Mouse (Mus musculus): ENCODE measurements around the gene Tmem151b. TPM values are rescaled to one million over a fixed set of nuclear protein-coding genes. Genes with fewer than 3 reads are reported as not detected.

Tmem151b gene
- polyA plus RNA-seq, 1 experiment = 1.2 TPM

DNA sequence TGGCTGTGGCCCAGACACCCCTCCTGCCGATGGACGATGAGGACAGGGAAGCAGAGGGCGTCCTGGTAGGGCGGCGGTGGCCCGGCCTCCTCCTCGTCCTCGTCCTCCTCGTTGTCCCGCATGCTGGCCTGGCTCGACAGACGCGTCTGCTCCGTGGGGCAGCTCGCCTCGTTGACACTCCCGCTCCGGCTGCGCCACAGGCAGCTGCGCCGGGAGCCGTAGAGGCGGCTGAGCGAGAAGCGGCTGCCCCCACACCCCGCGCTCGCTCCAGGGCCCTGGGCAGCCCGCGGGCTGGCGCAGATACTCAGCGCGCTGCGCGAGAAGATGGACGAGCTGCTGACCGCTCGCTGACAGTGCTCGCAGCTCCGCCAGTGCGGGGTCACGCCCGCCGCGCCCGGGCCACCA, 4.6 kb downstream of the Tmem151b start:
- no peak overlapping the region for H3ac ChIP-seq (ENCODE audit: control insufficient read depth, insufficient read length, low read depth)
- H3K4me3 ChIP-seq (ENCODE audit: insufficient read depth, poor library complexity, severe bottlenecking) = no peak overlapping the region
- no peaks in the 10 kb centered on the region for H3K79me3 ChIP-seq (ENCODE audit: low read depth)
- TF ChIP-seq CTCF (IDR thresholded peaks at IDR 0.05; ENCODE audit: control insufficient read depth, insufficient read depth, insufficient read length) = no peak
- TF ChIP-seq MYOD1 (IDR thresholded peaks at IDR 0.05; ENCODE audit: control insufficient read depth, insufficient read length, low read depth) = no peak
- no peak for TF ChIP-seq CEBPB (IDR thresholded peaks at IDR 0.05; ENCODE audit: low read depth)
- TF ChIP-seq MAX (IDR thresholded peaks at IDR 0.05) = no peak
- no peak for TF ChIP-seq MYOG (IDR thresholded peaks at IDR 0.05; ENCODE audit: control insufficient read depth, extremely low read depth, insufficient read length)
- no peak for TF ChIP-seq FOSL1 (IDR thresholded peaks at IDR 0.05; ENCODE audit: insufficient read depth, low read length, poor library complexity, severe bottlenecking)
- no peak for TF ChIP-seq USF1 (IDR thresholded peaks at IDR 0.05; ENCODE audit: low read depth)
- H3K79me2 ChIP-seq (ENCODE audit: control insufficient read depth, insufficient read depth) = no peaks in the 10 kb centered on the region
- H3K36me3 ChIP-seq (ENCODE audit: control insufficient read depth, insufficient read depth) = no peaks in the 10 kb centered on the region
- H3K27me3 ChIP-seq (ENCODE audit: control insufficient read depth, insufficient read depth, insufficient read length) = peaks cover 48% of the 10 kb centered on the region

DNA sequence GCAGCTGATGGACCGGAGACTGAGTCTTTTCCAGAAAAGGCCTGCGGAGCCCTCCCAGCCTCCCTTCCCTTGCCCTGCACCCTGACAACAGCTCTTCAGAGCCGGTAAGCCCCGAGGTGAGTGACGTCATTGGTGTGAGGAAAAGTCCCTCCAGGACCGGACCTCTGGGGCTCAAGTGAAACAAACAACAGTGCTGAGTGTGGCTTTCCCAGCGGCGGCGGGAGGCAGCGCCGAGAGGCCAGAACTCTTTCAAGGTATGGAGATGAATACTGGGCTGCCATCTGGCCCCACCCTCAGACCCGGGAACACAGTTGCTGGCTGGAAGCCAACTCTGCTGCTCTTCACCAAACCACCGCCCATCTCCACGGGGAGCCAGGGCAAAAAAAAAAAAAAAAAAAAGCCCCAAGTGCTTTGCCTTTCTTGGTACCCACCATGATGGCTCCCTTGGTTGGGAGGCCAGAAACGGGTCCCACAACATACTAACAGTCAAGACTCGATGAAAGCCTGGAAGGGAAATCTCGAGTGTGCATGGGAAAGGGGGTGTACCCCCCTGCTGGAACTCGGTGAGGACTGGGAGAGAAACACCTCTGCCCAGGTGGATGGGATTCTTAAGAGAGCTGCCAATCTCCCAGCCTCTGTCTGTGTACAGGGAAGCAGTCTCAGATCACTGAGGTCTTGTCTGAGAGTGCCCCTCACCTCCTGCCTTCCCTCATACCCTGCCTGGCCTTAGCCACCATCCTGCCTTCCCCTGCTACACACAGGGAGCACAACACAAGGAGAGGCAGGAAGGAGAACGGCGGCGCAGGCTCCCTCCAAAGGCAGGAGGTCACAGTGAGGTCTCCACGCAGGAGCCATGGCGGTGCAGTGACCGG, 5.2 kb downstream of the Tmem151b start:
- H3ac ChIP-seq (ENCODE audit: control insufficient read depth, insufficient read length, low read depth) = no peak overlapping the region
- no peak for TF ChIP-seq MAX (IDR thresholded peaks at IDR 0.05)
- TF ChIP-seq MYOG (IDR thresholded peaks at IDR 0.05; ENCODE audit: control insufficient read depth, extremely low read depth, insufficient read length) = no peak
- no peak for TF ChIP-seq FOSL1 (IDR thresholded peaks at IDR 0.05; ENCODE audit: insufficient read depth, low read length, poor library complexity, severe bottlenecking)
- TF ChIP-seq CEBPB (IDR thresholded peaks at IDR 0.05; ENCODE audit: low read depth) = no peak
- TF ChIP-seq MYOD1 (IDR thresholded peaks at IDR 0.05; ENCODE audit: control insufficient read depth, insufficient read length, low read depth) = no peak
- TF ChIP-seq CTCF (IDR thresholded peaks at IDR 0.05; ENCODE audit: control insufficient read depth, insufficient read depth, insufficient read length) = no peak
- TF ChIP-seq USF1 (IDR thresholded peaks at IDR 0.05; ENCODE audit: low read depth) = no peak
- no peaks in the 10 kb centered on the region for H3K79me3 ChIP-seq (ENCODE audit: low read depth)
- no peak overlapping the region for H3K4me3 ChIP-seq (ENCODE audit: insufficient read depth, poor library complexity, severe bottlenecking)
- H3K27me3 ChIP-seq (ENCODE audit: control insufficient read depth, insufficient read depth, insufficient read length) = peaks cover 55% of the 10 kb centered on the region
- no peaks in the 10 kb centered on the region for H3K79me2 ChIP-seq (ENCODE audit: control insufficient read depth, insufficient read depth)
- no peaks in the 10 kb centered on the region for H3K36me3 ChIP-seq (ENCODE audit: control insufficient read depth, insufficient read depth)

DNA sequence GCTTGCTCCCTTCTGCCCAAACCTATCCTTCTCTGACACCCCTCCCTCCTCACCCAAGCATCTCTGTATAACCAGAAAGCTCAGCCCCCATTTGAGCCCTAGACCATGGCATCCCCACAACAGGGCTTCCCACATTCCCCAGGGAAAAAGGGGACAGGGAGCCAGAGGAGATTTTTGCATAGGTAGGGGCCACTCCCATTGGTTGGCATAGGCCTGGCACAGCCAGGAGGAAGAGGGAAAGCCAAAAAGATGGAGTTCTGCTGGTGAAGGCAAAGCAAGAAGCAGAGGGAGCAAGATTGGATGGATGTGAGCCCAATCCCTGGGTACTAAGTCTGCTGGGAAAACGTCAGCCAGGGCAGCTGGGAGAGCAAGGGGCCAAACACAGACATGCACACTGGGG, 6.4 kb downstream of the Tmem151b start:
- Histone ChIP-seq H3K79me3 (ENCODE audit: low read depth) (no peaks in the 10 kb centered on the region), H3K27me3 (ENCODE audit: control insufficient read depth, insufficient read depth, insufficient read length) (peaks cover 60% of the 10 kb centered on the region), H3K4me3 (ENCODE audit: insufficient read depth, poor library complexity, severe bottlenecking) (no peak overlapping the region), H3ac (ENCODE audit: control insufficient read depth, insufficient read length, low read depth) (no peak overlapping the region), H3K36me3 (ENCODE audit: control insufficient read depth, insufficient read depth) (no peaks in the 10 kb centered on the region), H3K79me2 (ENCODE audit: control insufficient read depth, insufficient read depth) (no peaks in the 10 kb centered on the region)
- TF ChIP-seq FOSL1 (IDR thresholded peaks at IDR 0.05; ENCODE audit: insufficient read depth, low read length, poor library complexity, severe bottlenecking) (no peak), CTCF (IDR thresholded peaks at IDR 0.05; ENCODE audit: control insufficient read depth, insufficient read depth, insufficient read length) (no peak), USF1 (IDR thresholded peaks at IDR 0.05; ENCODE audit: low read depth) (no peak), MYOD1 (IDR thresholded peaks at IDR 0.05; ENCODE audit: control insufficient read depth, insufficient read length, low read depth) (no peak), MYOG (IDR thresholded peaks at IDR 0.05; ENCODE audit: control insufficient read depth, extremely low read depth, insufficient read length) (no peak), MAX (IDR thresholded peaks at IDR 0.05) (no peak), CEBPB (IDR thresholded peaks at IDR 0.05; ENCODE audit: low read depth) (no peak)

GRCm38 (mm10) chr17:45542705-45543104, 6.8 kb downstream of the Tmem151b start:
- Histone ChIP-seq H3K79me2 (ENCODE audit: control insufficient read depth, insufficient read depth) (no peaks in the 10 kb centered on the region), H3ac (ENCODE audit: control insufficient read depth, insufficient read length, low read depth) (no peak overlapping the region), H3K36me3 (ENCODE audit: control insufficient read depth, insufficient read depth) (no peaks in the 10 kb centered on the region), H3K27me3 (ENCODE audit: control insufficient read depth, insufficient read depth, insufficient read length) (peaks cover 62% of the 10 kb centered on the region), H3K79me3 (ENCODE audit: low read depth) (no peaks in the 10 kb centered on the region), H3K4me3 (ENCODE audit: insufficient read depth, poor library complexity, severe bottlenecking) (no peak overlapping the region)
- TF ChIP-seq CEBPB (IDR thresholded peaks at IDR 0.05; ENCODE audit: low read depth) = no peak
- TF ChIP-seq CTCF (IDR thresholded peaks at IDR 0.05; ENCODE audit: control insufficient read depth, insufficient read depth, insufficient read length) = no peak
- no peak for TF ChIP-seq MYOD1 (IDR thresholded peaks at IDR 0.05; ENCODE audit: control insufficient read depth, insufficient read length, low read depth)
- no peak for TF ChIP-seq MYOG (IDR thresholded peaks at IDR 0.05; ENCODE audit: control insufficient read depth, extremely low read depth, insufficient read length)
- no peak for TF ChIP-seq FOSL1 (IDR thresholded peaks at IDR 0.05; ENCODE audit: insufficient read depth, low read length, poor library complexity, severe bottlenecking)
- TF ChIP-seq MAX (IDR thresholded peaks at IDR 0.05) = no peak
- no peak for TF ChIP-seq USF1 (IDR thresholded peaks at IDR 0.05; ENCODE audit: low read depth)

GRCm38 (mm10) chr17:45542129-45542528, 7.3 kb downstream of the Tmem151b start:
- Histone ChIP-seq H3K36me3 (ENCODE audit: control insufficient read depth, insufficient read depth) (no peaks in the 10 kb centered on the region), H3K79me2 (ENCODE audit: control insufficient read depth, insufficient read depth) (no peaks in the 10 kb centered on the region), H3ac (ENCODE audit: control insufficient read depth, insufficient read length, low read depth) (no peak overlapping the region), H3K4me3 (ENCODE audit: insufficient read depth, poor library complexity, severe bottlenecking) (no peak overlapping the region), H3K79me3 (ENCODE audit: low read depth) (no peaks in the 10 kb centered on the region), H3K27me3 (ENCODE audit: control insufficient read depth, insufficient read depth, insufficient read length) (peaks cover 66% of the 10 kb centered on the region)
- no peak for TF ChIP-seq MYOG (IDR thresholded peaks at IDR 0.05; ENCODE audit: control insufficient read depth, extremely low read depth, insufficient read length)
